Mouse (Mus musculus) liver, adult (tissue): ENCODE data around the gene Hif1an.

Experiments
- GATA4 ChIP-seq: IDR thresholded peaks from 2 replicates; pipeline ENCODE4 v1.6.1; 2014; ENCODE audit warnings: mild to moderate bottlenecking, low read length; ENCODE audit not compliant: insufficient replicate concordance

Gene Hif1an

GRCm38 (mm10) chr19:44594180-44594579, 31.5 kb downstream of the Hif1an start:
- TF ChIP-seq GATA4: no peak

GRCm38 (mm10) chr19:44618166-44618565, 55.5 kb downstream of the Hif1an start:
- TF ChIP-seq GATA4: no peak
